Mouse (Mus musculus) left cerebral cortex, adult 11 months (tissue): ENCODE data around the gene Tbx2.

Source experiments
- DNase-seq: peaks from one replicate; pipeline ENCODE4 v3.0.0; 2022; ENCODE audit warnings: low spot score

Gene Tbx2

DNA sequence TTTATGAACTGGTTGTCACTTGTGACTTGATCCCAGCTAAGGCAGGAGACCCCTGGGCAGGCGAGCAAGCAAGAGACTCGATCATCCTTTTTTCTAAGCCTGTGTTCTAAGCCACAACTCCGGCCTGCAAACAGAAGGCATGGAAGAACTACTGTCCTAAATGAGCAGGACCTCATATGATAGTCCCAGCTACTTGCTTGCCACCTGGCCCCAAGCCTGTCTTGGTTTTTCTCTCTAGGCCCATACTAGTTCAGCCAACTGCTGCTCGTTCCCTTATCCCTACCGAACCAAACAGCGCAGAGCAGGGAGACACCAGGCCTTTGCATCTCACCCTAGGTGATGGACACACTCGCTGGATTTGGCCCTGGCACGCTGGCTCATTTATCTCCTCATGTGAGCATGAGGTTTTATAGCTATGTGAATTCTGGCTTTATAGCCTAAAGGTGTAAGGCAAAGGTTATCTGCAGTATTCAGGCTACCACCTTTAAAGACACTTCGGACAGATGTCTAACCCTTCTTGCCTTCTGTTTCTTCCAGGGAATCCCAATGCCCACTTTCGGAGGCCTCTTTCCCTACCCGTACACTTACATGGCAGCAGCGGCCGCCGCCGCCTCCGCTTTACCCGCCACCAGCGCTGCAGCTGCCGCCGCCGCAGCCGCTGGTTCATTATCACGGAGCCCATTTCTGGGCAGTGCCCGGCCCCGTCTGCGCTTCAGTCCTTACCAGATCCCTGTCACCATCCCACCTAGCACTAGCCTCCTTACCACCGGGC, 7.9 kb downstream of the Tbx2 start:
- DNase-seq = no peak

DNA sequence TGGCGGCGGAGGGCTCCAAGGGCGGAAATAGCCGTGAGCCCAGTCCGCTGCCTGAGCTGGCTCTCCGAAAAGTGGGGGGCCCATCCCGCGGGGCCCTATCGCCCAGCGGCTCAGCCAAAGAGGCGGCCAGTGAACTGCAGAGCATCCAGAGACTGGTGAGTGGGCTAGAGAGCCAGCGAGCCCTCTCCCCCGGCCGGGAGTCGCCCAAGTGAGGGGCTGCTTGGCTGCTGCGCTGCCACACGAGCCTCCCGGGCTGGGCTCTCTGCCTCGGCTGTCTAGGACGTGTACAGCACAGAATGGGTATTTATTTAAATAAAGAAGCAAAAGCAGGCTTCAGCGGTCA, 8.4 kb downstream of the Tbx2 start:
- DNase-seq = no peak

DNA sequence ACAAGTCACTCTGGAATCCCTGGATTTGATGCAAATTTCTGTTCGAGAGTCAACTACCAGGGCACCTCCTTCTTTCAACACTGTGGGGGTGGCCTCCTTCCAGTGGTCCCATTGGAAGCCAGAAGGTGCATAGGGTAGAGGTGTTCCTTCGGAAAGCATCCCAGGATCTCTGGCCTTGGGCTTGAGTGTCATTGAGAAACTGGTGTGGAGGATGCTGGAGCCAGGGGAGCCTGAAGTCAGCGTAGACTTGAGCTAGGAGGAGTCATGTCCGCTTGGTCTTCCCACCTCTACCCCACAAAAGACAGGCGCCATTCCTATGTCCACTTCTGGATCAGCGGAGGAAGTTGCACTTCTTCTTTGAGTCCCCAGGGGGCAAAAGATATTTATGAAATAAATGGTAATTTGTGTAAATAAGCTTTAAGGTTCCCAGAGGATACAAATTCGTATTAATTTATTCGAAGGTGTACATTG, 8.9 kb downstream of the Tbx2 start:
- DNase-seq = no peak

DNA sequence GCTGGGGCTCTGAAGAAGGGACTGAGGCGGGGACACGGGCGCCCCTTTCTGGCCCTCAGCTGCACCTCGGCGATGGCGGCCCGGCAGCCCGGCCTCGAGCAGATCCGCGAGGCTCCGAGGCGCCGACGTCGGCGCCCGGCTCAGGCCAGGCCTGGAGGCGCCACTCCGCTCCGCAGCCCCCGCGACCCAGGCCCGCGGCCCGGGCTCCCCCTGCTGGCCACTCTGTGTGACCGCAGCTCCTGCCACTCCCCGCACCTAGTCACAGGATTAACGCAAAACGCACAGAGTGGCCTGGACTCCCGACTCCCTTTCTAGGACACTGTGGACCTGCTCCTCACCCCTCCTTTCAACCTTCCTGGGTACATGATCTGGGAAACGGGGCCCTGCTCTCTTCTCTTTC, 9.6 kb downstream of the Tbx2 start:
- DNase-seq = no peak

DNA sequence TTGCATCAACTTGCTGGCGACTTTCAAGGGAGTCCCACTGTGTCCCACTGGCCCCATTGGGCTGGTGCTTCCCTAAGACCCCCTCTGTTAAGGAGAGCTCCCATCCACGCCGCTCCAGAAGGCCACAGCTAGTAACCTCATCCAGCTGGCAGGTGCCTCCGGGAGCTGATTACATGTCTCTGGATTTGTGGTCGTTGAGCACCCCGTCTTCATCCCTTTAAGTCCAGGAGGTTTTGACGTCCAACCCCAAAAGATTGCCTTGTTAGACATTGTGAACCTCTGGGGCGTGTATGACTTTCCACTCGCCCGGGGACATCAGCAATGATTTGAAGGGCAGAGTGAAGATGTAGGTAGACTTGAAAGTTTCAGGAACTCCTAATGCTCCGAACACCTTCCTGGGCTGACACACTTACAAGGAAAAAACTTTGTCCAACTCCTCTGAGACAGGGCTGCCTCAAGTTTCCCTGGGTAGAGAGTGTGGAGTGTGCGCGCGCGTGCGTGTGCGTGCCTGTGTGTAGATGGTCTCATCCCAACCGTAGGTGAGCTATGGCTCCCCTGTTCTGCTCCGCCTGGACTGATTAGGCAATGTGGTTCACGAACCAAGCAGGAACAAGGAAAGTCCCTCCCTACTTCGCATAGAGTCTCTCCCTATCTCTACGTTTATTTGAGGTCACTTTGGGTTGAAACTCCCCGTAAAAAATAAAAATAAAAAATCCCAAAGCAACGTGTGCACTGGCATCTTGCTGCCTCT, 10.4 kb downstream of the Tbx2 start:
- no peak for DNase-seq

DNA sequence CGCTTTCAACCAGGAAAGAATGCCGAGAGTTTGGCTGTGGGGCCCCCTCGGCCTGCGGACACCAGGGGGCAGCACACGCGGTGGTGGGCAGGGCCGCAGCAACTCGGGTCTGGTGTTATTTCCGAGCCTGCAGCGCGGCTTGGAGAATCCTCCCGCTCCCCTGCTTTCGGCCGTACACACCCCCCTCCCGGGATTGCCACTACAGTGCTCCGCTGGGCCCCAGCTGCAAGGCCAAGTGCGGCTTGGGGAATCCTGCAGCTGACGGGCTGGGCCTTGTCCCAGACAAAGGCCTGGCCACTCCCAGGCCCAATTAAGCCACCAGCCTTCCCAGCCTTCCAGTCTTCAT, 11.0 kb downstream of the Tbx2 start:
- DNase-seq = peak; percentile 27

DNA sequence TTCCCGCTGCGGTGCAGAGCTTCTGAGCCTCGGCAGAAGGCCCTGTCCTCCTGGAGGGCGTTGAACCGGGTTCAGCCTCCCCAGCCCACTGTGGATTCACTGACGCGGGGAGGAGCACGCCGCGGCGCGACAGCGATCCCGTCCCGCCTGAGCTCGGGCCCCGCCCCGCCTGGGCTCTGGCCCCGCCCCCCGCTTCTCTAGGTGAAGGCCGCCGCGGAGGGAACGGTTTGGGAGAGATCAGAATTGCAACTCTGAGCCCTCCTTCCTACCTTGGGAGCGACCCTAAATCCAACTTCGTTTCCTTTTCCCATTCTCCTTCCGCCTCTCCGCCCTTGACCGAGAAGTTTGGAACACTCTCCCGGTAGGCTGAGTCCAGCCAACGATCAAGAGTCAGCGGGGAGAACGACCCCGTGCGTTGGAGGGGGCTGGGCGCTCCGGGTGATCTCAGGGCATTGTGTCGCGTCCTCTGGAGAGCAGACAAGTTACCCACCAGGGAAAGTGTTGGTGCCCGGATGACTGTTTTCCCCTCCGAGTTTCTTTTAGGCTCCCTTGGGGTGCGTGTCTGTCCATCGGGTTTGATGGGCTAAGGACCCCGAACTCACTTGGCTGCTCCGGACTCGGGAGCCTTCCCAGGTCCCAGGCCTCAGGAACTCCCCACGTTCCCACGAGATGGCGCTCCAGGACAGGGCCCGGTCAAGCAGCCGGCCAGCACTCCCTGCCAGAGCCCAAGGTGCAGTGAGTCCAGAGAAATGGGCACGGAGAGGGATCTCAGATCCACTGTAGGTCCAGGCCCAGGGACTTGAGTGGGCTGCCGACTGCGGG, 12.0 kb downstream of the Tbx2 start:
- DNase-seq = peak; percentile 41

DNA sequence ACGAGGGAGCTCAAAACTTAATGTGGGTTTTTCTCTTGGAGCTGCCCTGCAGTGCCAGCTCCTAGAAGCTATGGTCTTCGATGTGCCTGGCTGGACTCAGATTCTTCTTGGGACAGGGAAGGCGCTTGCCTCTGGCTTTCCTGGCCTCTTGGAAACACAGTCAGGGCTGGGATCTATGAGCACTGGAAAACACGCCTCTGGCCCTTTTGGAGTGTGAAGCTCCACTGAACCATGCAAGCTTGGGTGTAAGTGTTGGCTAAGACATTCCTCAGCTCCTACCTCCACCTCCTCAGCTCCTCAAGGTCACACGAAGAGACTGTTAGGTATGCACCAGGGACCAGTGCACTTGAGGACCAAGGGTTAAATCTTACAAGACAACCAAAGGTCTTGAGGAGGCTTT, 12.6 kb downstream of the Tbx2 start:
- DNase-seq = no peak

DNA sequence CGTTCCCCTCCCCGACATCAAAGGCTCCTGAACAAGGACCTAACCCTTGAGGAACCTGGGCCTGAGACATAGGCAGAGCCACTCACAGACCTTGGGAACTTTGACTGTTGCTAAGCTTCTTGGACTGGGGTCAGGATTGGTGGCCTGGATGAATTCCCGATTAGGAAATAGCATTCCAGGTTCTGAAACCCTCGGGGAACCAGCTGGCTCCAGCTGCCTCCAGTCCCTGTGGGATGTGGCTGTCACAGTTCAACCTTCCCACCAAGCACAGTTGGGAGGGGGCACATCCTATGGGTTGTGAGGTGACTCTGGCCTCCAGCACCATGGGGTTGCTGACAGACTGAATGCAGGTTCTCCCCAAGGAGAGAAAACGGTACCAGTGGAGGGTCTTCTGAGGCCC, 13.6 kb downstream of the Tbx2 start:
- DNase-seq = no peak

DNA sequence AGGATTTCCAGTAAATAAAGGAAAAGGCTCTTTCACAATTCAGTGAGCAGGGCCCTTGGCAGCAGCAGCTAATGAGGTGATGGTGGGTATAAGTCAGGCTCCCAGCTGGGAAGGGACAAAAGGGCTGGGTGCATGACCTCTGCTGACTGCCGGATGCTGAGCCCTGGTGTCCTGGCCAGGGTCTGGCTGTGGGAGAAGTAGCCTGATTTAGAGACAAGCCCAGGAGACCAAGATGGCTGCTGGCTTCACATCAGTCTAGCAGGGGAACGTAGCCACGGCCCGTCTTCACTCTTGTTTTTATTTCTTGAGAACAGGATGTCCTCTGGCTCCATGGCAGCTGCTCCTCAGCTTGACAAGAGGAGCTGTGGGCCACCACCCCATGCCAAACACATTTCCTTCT, 14.2 kb downstream of the Tbx2 start:
- DNase-seq = no peak

DNA sequence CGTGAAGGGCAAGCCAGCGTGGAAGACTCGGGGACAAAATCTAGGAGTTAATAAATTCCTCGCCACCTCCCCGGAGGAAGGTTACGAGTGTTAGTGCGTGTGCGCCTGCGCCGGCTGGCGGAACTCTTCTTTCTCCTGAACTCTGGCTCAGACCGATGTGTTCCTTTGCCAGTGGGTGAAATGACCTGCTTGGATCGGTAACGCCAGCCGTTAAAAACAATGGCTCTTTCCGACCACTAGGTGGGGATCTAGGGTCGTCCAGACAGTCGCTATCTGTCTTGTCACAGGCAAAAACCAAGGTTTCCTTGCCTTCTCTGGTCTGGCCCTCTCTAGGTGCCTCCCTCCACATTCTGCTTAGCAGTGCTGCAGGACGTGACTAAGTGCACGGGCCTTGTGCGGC, 16.7 kb downstream of the Tbx2 start:
- peak; percentile 26 for DNase-seq

DNA sequence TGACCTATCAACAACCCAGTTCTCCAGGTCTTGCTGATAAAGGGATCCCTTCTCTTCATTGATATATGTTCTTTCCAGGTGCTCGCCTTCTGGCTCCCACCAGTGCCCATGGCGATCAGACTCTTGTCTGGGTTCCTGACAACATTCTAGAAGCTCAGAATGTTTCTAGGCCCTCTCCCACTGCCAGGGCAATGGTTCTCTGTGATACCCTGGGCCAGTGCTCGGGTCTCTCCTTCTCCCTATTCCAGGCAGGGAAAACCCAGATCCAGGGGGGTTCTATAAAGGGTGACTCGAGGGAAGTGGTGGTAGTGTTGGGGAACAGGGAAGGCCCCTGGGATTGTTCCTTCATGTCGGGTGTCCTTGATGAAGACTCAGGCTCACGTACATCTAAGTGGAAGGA, 17.9 kb downstream of the Tbx2 start, which contains the start of gene Gm11444:
TSS of gene Gm11444 (minus strand) at position 101 of the 400 bp plus-strand sequence.
- DNase-seq = no peak

DNA sequence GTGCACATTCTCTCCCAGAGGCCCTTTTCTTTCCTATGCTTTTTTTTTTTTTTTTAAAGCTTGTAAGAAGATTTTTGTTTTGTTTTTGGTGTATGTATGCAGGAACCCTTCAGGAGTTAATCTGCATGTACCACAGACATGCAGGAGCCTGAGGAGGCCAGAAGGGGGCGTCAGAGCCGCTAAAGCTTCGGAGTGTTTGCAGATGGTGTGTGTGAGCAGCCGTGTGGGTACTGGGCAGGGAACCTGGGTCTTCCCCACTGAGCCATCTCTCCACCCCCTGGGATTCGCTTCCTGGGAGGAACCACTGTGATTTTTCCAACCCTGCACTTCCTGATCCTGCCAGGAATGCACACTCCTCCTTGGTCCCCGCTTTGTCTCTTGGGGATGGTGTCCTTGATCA, 18.4 kb downstream of the Tbx2 start:
- DNase-seq = no peak

DNA sequence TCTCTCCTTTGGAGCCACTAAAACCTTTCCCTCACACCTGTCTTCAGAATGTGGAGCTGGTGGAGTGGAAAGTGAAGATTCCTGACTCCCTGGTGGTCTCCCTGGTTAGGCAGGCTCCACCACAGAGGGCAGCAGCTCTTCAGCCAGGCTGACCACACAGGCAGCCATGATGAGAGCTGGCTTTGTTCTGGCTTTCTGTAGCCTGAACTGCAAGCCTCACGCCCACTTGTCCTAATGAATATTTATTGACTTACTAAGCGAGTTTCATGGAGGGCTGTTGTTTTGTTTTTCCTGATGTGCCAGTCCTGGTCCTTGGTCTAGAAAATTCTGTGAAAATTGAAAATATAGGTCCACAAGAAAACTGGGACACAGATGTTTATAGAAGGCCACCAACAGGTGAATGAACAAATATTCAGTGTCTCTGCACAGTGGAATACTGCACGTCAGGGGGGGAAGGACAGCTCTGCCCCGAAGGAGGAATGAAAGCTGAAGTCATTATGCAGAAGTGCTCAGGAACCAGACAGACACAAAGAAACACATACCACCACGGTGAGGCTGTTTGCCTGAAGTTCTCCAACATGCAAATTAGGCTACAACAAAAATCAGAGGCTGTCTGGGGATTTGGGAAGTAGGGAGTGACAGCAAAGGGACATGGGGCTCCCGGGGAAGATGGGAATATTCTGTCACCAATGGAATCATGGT, 25.8 kb downstream of the Tbx2 start:
- no peak for DNase-seq

DNA sequence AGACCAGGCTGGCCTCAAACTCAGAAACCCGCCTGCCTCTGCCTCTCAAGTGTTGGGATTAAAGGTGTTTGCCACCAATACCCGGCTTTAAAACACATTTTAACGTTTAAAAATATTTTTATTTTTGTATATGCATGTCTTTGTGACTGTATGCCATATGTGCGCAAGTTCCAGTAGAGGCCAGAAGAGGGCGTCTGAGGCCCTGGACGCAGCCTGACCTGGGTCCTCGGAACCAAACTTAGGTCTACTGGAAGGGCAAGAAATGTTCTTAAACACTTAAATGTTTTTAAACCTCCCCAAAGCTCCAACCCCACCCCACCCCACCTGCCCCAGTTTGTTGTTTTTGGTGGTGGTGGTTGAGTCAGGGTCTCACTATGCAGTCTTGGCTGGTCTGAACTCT, 32.0 kb downstream of the Tbx2 start:
- no peak for DNase-seq

DNA sequence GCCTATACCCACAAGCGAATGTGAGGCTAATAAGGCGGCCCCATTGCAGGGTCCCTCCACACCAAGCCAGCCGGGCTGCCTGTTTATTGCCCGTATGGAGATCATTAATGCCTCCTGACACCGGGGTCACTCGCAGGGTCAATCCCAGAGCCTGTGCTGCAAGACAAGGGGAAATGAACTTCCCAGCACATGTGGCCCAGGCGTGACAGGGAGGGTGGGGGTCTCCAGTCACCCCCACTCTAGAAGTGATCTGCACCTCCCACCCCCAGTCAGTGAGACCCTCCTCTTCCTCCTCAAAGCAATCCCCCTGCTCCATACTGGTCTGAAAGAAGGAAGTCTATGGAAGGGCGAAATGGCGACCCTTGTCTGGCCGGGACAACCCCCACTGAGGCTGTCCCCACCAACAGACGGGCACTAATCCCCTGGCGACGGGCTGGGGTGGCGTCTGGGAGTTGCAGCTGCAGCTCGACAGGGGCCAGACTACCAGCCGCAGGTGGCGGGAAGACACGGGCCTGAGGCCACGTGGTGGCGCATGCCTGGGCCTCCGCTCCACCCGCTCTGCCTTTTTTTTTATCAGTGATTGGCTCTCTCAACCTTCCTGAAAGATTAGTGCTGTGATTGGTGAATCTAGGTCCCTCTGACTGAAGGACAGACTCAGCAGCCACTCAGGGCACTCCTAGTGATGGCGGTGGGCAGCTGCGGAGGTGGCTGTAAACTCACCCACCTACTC, 43.9 kb downstream of the Tbx2 start:
- no peak for DNase-seq

DNA sequence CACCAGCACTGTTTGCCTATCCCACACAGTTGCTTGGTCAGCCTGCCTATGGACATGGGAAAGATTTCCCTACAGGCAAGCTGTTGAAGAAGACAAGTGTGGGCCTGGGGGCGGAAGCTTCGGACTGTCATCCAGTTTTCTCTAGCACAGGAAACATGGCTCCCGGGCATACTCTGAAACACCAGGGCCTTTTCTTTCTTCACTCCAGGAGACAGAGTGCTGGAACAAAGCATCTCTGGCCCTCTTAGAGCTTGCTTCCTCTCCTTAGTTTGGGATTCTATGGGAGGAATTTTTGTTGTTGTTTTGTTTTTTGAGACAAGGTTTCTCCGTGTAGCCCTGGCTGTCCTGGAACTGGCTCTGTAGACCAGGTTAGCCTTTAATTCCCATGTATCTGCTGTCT, 52.1 kb downstream of the Tbx2 start:
- no peak for DNase-seq

DNA sequence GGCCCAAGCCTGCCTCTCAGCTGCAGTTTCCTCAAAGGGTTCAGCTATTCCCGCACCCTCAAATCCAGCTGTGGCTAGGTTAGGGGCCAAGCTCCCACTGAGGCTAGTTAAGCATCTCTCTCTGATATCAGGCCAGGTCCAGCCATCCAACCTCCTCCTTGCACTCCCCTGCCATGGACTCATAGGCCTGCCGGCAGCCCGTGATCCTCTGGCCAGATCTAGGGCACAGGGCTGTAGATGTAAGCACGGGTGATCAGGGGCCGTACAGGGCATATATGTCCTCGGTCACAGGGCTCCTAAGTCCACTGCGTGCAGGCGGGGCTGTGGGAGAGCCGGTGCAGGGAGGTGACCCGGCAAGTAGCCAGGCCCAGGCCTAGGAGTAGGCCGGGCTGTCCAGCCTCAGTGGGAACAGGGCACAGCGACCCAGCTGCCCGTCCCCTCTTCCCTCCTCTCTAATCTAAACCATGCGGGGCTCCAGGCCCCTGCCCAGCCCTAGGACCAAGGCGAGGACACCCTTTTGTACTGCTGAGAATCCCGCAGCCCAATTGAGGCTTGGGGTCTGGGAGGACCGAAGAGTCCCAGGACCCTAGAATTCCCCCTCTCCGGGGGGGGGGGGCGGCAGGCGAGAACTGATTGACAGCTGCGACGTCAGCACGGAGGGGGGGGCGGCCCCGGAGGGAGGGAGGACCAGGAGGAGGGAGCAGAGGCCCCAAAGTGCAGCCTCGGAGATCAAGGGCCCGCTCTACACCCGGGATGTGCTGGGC, 53.5 kb downstream of the Tbx2 start, which contains the start of gene Tbx4:
TSS of gene Tbx4 (plus strand) at position 758 of the 764 bp plus-strand sequence.
- no peak for DNase-seq

DNA sequence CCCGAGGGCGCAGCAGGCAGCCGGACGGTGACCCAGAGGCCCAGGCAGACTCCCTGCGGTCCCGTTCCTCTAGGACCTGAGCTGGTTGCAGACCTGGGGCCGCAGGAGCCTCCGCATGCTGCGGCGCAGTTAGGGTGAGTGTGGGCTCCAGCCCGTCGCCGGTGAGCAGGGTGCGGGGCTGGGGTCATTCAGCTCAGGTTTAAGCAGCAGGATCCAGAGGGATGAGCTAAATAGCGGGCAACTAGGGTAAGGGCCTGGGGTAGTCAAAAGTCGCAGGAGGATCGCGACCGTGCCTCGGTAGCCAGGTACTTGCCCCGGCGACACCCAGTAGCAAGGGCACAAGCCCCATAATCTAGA, 54.1 kb downstream of the Tbx2 start:
- no peak for DNase-seq

DNA sequence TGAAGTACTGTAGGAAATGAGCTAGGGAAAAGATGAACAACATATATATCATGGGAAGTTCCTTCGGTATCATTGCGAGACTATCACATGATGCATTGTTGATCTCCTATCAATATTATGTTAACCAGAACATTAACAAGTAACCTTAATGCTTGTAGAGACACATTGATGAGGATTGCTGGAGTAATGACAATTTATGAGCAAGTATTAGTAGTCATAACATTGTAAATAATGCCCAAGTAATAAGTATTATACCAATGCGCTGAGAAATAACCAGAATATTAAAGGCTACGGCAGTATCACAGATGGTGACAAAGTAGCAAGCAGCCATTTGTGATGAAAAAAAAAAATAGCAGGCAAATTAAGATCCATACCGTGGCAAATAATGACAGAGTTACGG, 54.9 kb downstream of the Tbx2 start:
- no peak for DNase-seq
